Mouse (Mus musculus) brain, embryonic 14.5 days (tissue): ENCODE measurements at regions not wholly inside any gene's neighbourhood (a gene's known extent, or its start where the extent isn't known, plus 50 kb on each side); places are given as distances from the start of the nearest gene placed in this dataset.

Source experiments
- CTCF ChIP-seq: fragments of 200-500 bp; IDR thresholded peaks from 2 replicates; pipeline ENCODE4 v1.5.1; 2012; ENCODE audit warnings: inconsistent platforms, mild to moderate bottlenecking, moderate library complexity, borderline replicate concordance; ENCODE audit not compliant: insufficient read depth, insufficient read length; ENCODE audit errors: extremely low read depth
- POLR2A ChIP-seq: fragments of 200-500 bp; IDR thresholded peaks from 2 replicates; pipeline ENCODE4 v1.6.1; 2012; ENCODE audit warnings: mild to moderate bottlenecking, inconsistent platforms, borderline replicate concordance; ENCODE audit not compliant: poor library complexity, insufficient read depth, insufficient read length, severe bottlenecking; ENCODE audit errors: extremely low read depth

DNA sequence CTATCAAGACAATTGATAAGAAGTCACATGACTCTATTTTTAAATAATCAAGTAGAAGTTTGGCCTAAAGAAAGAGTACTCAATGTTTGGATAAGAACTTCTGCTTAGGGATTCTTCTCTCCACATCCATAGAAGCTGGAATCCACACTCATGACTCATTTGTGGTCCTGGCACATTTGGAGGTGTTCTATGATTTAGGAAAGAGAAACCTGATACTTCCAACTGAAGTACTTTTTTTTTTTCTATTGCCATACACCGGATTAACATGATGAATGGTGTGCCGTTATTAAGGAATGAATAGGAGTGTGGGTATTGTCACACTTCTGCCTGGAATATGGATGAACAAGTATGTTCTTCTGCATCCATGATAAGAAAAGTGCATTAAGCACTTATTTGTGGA lies 158.5 kb upstream of the Pter start:
- TF ChIP-seq CTCF (no peak), POLR2A (no peak)
